In the genomic region with DNA sequence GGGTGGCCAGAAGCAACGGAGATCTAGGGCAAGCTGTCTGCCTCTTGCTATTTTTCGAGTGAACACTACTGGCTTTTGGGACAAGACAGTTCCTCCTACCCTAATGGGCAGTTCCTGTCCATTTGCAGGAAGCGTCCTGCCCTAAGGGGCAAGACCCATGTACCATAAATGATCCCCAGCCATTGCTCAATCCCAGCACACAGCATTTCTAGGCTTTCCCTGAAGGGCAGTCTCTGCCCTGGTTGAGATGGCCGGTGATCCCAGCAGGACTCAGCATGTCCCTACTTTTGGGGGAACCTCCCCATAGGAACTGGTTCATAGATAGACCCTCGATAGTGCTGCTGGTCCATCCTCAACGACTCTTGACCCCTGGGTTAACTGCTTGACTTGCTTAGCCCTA, we compare ENCODE assay signal across 31 mouse cellular contexts. TPM values are rescaled to one million over a fixed set of nuclear protein-coding genes. Genes with fewer than 3 reads are reported as not detected.
A peak's percentile ranks its signal among the peaks of the same experiment; 100 is the strongest.
DNase-seq lines count a peak whose midpoint lies in the region; ATAC-seq and TF ChIP-seq lines count a peak whose summit lies in the region.
"Had no signal": no experiment of that assay in that cellular context is flagged by ENCODE, and none has a peak within 500 bp of the region (broad histone marks: within the 10 kb centered on the region; RNA-seq: fewer than 3 reads in every experiment).

No protein-coding gene starts in this region.

- no peak for TF ChIP-seq RAD21 in CH12.LX (IDR thresholded peaks at IDR 0.05; ENCODE audit: low read depth, low read length)

- H3K27me3 ChIP-seq in CH12.LX (replicated peaks) = no peaks in the 10 kb centered on the region
- no peaks in the 10 kb centered on the region for H3K27me3 ChIP-seq in liver, embryonic 12.5 days (replicated peaks)
- no peaks in the 10 kb centered on the region for H3K27me3 ChIP-seq in megakaryocyte, embryonic 14.5 days (replicated peaks)
- H3K27me3 ChIP-seq: embryonic facial prominence, embryonic 15.5 days; forebrain, embryonic 13.5 days; heart, embryonic 13.5 days; hindbrain, embryonic 15.5 days; kidney, embryonic 15.5 days; limb, embryonic 12.5 days; liver, embryonic 13.5 days; lung, embryonic 15.5 days; neural tube, embryonic 13.5 days; Patski had no signal

- no peak overlapping the region for H3K9ac ChIP-seq in CH12.LX (ENCODE audit: insufficient read depth, low read depth)
- H3K9ac ChIP-seq in liver, embryonic 12.5 days = no peak overlapping the region
- H3K9ac ChIP-seq: embryonic facial prominence, embryonic 15.5 days; forebrain, embryonic 13.5 days; heart, embryonic 13.5 days; hindbrain, embryonic 15.5 days; kidney, embryonic 15.5 days; limb, embryonic 12.5 days; liver, embryonic 13.5 days; lung, embryonic 15.5 days; neural tube, embryonic 13.5 days had no signal

- peak; percentile 91 for DNase-seq in heart, adult 11 months
- no peak for DNase-seq in heart, adult 9 months (ENCODE audit: low spot score in 2 of 2)
- DNase-seq in CH12.LX (ENCODE audit: extremely low read depth) = no peak
- DNase-seq in adrenal gland, adult 2 months = no peak
- DNase-seq: adrenal gland, postnatal 36 days; cerebellum, adult 8-10 months; cerebellum, postnatal 25 days; gastrocnemius, postnatal 25 days; heart, postnatal 10 days; kidney, adult 18-20 months; kidney, postnatal 25 days; lung, postnatal 4 days; thymus, postnatal 36 days had no signal

- dilution Hi-C loops in CH12.LX (cut with MboI; ENCODE audit: extremely low pct_ligation_motif_present, extremely low pct_unique_long_range_greater_than_20kb, low sequenced_read_pairs) = no loop called here

- H3K9me3 ChIP-seq in CH12.LX (replicated peaks; ENCODE audit: low read length) = peaks cover 3% of the 10 kb centered on the region
- no peaks in the 10 kb centered on the region for H3K9me3 ChIP-seq in liver, embryonic 12.5 days (replicated peaks)
- H3K9me3 ChIP-seq in megakaryocyte, embryonic 14.5 days = no peaks in the 10 kb centered on the region
- H3K9me3 ChIP-seq: embryonic facial prominence, embryonic 10.5 days; embryonic facial prominence, embryonic 15.5 days; forebrain, embryonic 13.5 days; heart, embryonic 13.5 days; hindbrain, embryonic 15.5 days; kidney, embryonic 15.5 days; limb, embryonic 12.5 days; liver, embryonic 13.5 days; lung, embryonic 15.5 days; neural tube, embryonic 13.5 days had no signal

- no peak overlapping the region for H3K4me3 ChIP-seq in CH12.LX (replicated peaks in 1 of 3; ENCODE audit: low read depth in 2 of 3, low read length in 2 of 3, poor library complexity in 1 of 3)
- no peak overlapping the region for H3K4me3 ChIP-seq in liver, embryonic 12.5 days
- H3K4me3 ChIP-seq in megakaryocyte, embryonic 14.5 days (replicated peaks) = peak overlapping the region; percentile 8
- H3K4me3 ChIP-seq: embryonic facial prominence, embryonic 10.5 days; embryonic facial prominence, embryonic 15.5 days; forebrain, embryonic 13.5 days; heart, adult 2 months; heart, embryonic 13.5 days; hindbrain, embryonic 15.5 days; kidney, embryonic 15.5 days; left cerebral cortex, adult 2 months; limb, embryonic 12.5 days; liver, embryonic 13.5 days; lung, embryonic 15.5 days; myocyte; neural tube, embryonic 13.5 days had no signal

- H3K79me2 ChIP-seq in CH12.LX (replicated peaks; ENCODE audit: control insufficient read depth, extremely low read depth, insufficient read depth, poor library complexity, severe bottlenecking) = no peaks in the 10 kb centered on the region

- no peak for TF ChIP-seq CTCF in CH12.LX (conservative IDR thresholded peaks at IDR 0.05 in 1 of 2, IDR thresholded peaks at IDR 0.05 in 1 of 2; ENCODE audit: low read depth in 2 of 2, low read length in 2 of 2)

- peaks cover 0 to 39% of the 10 kb centered on the region in 2 experiments for H3K36me3 ChIP-seq in CH12.LX (replicated peaks in 1 of 2; ENCODE audit: control insufficient read depth in 1 of 2, insufficient read depth in 1 of 2, low read length in 1 of 2)
- no peaks in the 10 kb centered on the region for H3K36me3 ChIP-seq in liver, embryonic 12.5 days
- H3K36me3 ChIP-seq in megakaryocyte, embryonic 14.5 days (replicated peaks; ENCODE audit: low read length) = peaks cover 95% of the 10 kb centered on the region
- H3K36me3 ChIP-seq: embryonic facial prominence, embryonic 10.5 days; embryonic facial prominence, embryonic 15.5 days; heart, embryonic 13.5 days; hindbrain, embryonic 15.5 days; kidney, embryonic 15.5 days; limb, embryonic 12.5 days; liver, embryonic 13.5 days; lung, embryonic 15.5 days; neural tube, embryonic 13.5 days had no signal

- in situ Hi-C loops in CH12.LX (cut with MboI; ENCODE audit: low pct_ligation_motif_present, low pct_unique_long_range_greater_than_20kb, low sequenced_read_pairs) = no loop called here

- no peak for ATAC-seq in liver, embryonic 12.5 days
- ATAC-seq in frontal cortex, adult (ENCODE audit: low TSS enrichment) = no peak
- ATAC-seq: forebrain, embryonic 13.5 days; midbrain, embryonic 16.5 days; Patski had no signal

- 0 out of 2 replicates have a peak overlapping the region, but pooled peaks have one; percentile 42 for H3K4me2 ChIP-seq in CH12.LX (ENCODE audit: insufficient read depth, low read depth, poor library complexity, severe bottlenecking)
- H3K4me2 ChIP-seq in liver, embryonic 12.5 days = no peak overlapping the region
- H3K4me2 ChIP-seq: embryonic facial prominence, embryonic 15.5 days; forebrain, embryonic 13.5 days; heart, embryonic 13.5 days; hindbrain, embryonic 15.5 days; kidney, embryonic 15.5 days; limb, embryonic 12.5 days; liver, embryonic 13.5 days; lung, embryonic 15.5 days; neural tube, embryonic 13.5 days had no signal

- WGBS in liver, embryonic 12.5 days (ENCODE audit: insufficient replicate concordance) = 64% methylated on average over 6 of the region's 6 CpGs

- H3K4me1 ChIP-seq in CH12.LX (ENCODE audit: control insufficient read depth in 1 of 2, insufficient read depth in 2 of 2) = peaks cover 19 to 90% of the 10 kb centered on the region in 2 experiments
- peaks cover 37% of the 10 kb centered on the region for H3K4me1 ChIP-seq in liver, embryonic 12.5 days
- peaks cover 100% of the 10 kb centered on the region for H3K4me1 ChIP-seq in megakaryocyte, embryonic 14.5 days
- H3K4me1 ChIP-seq: limb, embryonic 12.5 days had no signal

- no peak for TF ChIP-seq EP300 in CH12.LX (IDR thresholded peaks at IDR 0.05; ENCODE audit: low read length)

- H3K27ac ChIP-seq in CH12.LX (ENCODE audit: insufficient read depth, low read depth) = peak overlapping the region; percentile 39; the same call in 1 of the 2 replicates
- H3K27ac ChIP-seq in liver, embryonic 12.5 days = peak overlapping the region; percentile 28; the same call in 1 of the 2 replicates
- H3K27ac ChIP-seq: embryonic facial prominence, embryonic 10.5 days; embryonic facial prominence, embryonic 15.5 days; forebrain, embryonic 13.5 days; heart, adult 2 months; heart, embryonic 13.5 days; hindbrain, embryonic 15.5 days; kidney, embryonic 15.5 days; left cerebral cortex, adult 2 months; limb, embryonic 12.5 days; liver, embryonic 13.5 days; lung, embryonic 15.5 days; neural tube, embryonic 13.5 days had no signal

- no peak for TF ChIP-seq POLR2A in CH12.LX (IDR thresholded peaks at IDR 0.05; ENCODE audit: low read depth, low read length)

TF ChIP-seq in CH12.LX, 34 proteins besides CTCF, POLR2A, EP300 and RAD21:
- TF ChIP-seq JUND (conservative IDR thresholded peaks at IDR 0.05; ENCODE audit: low read depth, low read length) (no peak), SMC3 (IDR thresholded peaks at IDR 0.05; ENCODE audit: low read depth, low read length) (no peak), SIN3A (IDR thresholded peaks at IDR 0.05; ENCODE audit: low read length) (no peak), ZC3H11A (IDR thresholded peaks at IDR 0.05; ENCODE audit: low read depth, low read length) (no peak), GABPA (IDR thresholded peaks at IDR 0.05; ENCODE audit: insufficient replicate concordance, low read depth, low read length) (no peak), MAX (IDR thresholded peaks at IDR 0.05; ENCODE audit: low read length) (no peak), TCF12 (IDR thresholded peaks at IDR 0.05; ENCODE audit: low read depth, low read length) (no peak), POLR2AphosphoS2 (IDR thresholded peaks at IDR 0.05; ENCODE audit: low read depth, low read length) (no peak), MYC (IDR thresholded peaks at IDR 0.05; ENCODE audit: low read depth, low read length) (no peak), USF1 (IDR thresholded peaks at IDR 0.05; ENCODE audit: low read depth, low read length) (no peak)

RNA-seq across cellular contexts. Expression of gene Ripor2, which starts 31.0 kb away (rescaled TPM):
- total RNA-seq in CH12.LX (2012; rRNA removed) = 7.1 and 8.6 TPM in 2 replicates
- 9.3 and 10.0 TPM in 2 replicates for total RNA-seq in CH12.LX (2014; rRNA removed)
- 9.5 and 10.9 TPM in 2 replicates for polyA plus RNA-seq in CH12.LX (2012; ENCODE audit: insufficient read length, low read depth)
- 6.6 and 8.3 TPM in 2 replicates for polyA plus RNA-seq in liver, embryonic 12.5 days (2016; fragmentation: Nextera tagmentation; extraction: Ambion mirVana)
- polyA plus RNA-seq in megakaryocyte, embryonic 14.5 days (2012; ENCODE audit: insufficient read depth, low replicate concordance) = 8.1 and 12.6 TPM in 2 replicates
- total RNA-seq in adrenal gland, adult 2 months (2021) = 1 to 10 TPM; 4.6 to 5.7 TPM
- 0.92 and 2.3 TPM in 2 replicates for polyA plus RNA-seq in adrenal gland, adult 2 months (2012; rRNA removed)
